Mouse (Mus musculus) heart, adult 18-20 months (tissue): ENCODE measurements around the gene Npw. TPM values are rescaled to one million over a fixed set of nuclear protein-coding genes. Genes with fewer than 3 reads are reported as not detected.

ENCODE experiments used
- DNase-seq, 2 experiments: peaks; one replicate each; pipeline ENCODE4 v3.0.0; 2021 to 2022; ENCODE audit warnings: mixed read lengths in 1 of 2
- total RNA-seq, 2 experiments: library from RNA; stranded (reverse); gene quantifications; 2 replicates each; pipeline ENCODE4 v1.2.3; 2021

Gene Npw
- total RNA-seq, 2 experiments from 2014 or later, result not detected

DNA sequence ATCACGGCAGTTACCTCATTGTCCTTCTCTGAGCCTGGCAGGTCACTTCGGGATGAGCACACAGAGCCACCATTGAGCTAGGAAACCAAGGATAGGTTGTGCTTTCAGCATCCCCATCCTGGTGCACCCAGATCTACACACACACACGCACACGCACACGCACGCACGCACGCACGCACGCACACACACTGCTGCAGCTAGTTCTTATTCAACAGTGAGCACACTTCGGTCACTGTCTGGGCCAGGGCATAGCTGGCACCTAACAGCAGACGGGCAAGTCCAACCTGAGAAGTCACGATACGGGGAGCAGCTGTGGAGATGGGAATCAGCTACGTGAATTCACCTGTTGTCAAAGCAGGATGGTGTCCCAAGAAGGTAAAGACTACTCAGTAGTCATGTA is 17.7 kb downstream of the Npw start:
- DNase-seq, result no peak

DNA sequence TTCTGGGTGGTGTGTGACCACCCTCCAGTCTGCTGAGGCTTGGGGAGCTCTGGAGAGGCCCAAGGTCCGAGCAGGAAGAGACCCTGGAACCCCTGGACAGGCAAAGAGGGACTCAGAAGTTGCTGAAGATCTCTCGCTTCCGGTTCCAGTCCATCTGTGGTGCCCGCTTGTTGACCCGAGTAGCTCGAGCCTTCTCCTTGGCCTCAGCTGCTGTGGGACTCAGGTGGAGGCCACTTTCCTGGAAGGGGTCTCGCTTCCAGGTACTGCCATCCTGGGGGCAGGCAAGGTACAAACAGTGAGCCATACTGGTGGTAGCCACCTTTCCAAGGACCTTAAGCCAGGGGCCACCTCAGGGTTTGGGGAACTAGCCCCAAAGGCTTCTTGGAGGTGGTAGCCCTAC is 18.1 kb downstream of the Npw start:
- DNase-seq, result no peak

DNA sequence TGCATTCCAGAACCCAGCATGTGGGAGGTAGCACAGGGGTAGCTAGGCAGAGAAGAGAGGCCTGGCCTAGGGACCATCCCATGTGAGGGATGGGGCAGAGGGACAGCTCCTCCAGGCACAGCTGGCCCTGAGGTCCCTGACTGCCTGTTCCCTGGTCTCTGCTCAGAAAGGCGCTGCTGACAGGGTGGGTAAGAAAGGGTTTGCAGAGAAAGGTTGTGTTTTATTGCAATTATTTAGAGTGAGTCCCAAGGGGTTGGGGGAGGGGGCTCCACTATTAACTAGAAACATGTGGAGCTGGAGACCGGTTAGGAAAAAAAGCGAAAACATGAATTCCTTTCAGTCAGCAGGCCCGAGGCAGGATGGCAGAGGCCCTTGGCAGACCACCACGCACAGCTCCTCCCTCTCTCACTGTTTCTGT is 18.7 kb downstream of the Npw start:
- DNase-seq, result peak in 1 of 2 experiments; percentile 20

DNA sequence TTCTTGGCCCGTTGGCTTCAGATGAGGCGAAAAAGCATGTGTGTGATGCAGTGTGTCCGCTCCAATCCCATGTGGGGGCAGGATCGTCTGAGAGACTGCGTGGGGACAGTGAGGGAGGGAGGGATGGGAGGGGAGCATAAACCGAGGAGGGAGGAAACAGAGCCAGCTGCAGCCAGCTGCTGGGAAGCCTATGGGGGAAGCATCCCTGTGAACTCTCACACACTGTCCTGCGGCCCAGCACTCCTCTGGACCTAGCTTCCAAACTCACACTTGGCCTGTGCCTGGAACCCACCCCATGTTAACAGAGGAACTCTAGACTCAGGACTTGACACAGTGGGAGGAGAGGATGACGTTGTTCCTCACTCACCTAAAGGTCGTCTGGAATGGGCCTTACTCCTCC is 19.4 kb downstream of the Npw start:
- DNase-seq, result peak; percentile 78 to 87

DNA sequence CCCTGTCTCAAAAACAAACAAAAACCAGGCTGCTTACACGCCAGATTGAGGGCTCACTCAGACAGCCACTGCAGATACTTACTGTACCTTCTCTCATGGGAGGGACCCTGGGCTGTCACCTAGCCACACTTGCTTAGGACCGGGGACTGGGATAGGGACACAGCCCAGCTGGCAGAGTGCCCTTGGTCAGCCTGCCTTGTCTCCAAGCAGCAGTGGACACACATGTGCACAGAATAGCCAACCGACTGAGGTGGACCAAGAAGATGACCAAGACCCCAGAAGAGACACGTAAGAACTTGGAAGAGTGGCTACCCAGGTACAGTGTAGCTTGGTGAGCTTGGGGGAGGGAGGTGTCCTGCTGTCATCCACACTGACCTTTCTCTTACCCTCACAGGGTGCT is 20.0 kb downstream of the Npw start:
- DNase-seq, result peak; percentile 49 to 50

GRCm38 (mm10) chr17:24636781-24637481 is 21.3 kb downstream of the Npw start:
- peak in 1 of 2 experiments; percentile 33 for DNase-seq

DNA sequence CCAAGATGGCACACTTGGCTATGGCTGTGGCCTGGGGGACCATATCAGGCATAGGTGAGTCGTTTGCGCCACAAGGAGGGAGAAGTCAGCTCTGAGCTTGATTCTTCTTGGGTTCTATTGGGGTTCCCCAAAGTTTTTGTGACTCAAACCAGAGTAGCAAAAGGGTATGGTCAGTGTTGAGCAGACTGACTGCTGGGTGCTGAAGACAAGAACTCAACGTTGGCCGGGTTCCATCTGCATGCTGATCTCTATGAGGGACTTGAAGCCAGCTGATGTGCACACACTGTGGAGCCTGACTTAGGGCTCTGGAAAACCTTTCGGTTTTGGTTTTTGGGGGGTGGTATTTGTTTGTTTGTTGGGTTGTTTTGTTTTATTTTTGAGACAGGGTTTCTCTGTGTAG is 22.6 kb downstream of the Npw start:
- DNase-seq, result peak in 1 of 2 experiments; percentile 30

DNA sequence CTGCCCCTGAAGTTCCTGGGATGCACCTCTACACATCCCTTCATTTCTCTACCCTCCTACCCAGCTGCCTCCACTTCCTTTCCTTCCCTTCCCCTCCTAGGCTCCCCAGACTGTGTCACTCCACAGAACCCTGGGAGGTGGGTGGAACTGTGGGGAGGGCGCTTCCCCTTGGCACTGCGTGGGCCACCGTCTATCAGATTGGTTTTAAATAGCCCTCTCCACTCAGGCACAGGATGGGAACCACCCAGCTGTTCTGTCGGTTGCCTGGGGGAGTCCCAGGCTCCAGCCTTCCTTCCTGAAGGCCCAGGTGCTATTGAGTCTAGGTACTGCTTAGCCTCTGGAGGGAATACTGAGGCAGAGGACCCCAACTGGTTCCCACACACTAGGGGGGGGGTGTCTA is 23.2 kb downstream of the Npw start:
- DNase-seq, result peak; percentile 39 to 69

GRCm38 (mm10) chr17:24633831-24634230 is 24.4 kb downstream of the Npw start:
- DNase-seq, result no peak

- DNase-seq, result peak; percentile 84 to 90
Measured at GRCm38 (mm10) chr17:24632813-24633449, 25.3 kb downstream of the Npw start.

- peak; percentile 91 to 92 for DNase-seq
Measured at GRCm38 (mm10) chr17:24632167-24632812, 26.0 kb downstream of the Npw start, which contains the start of the genes Tsc2 and Nthl1. Gene Tsc2, minus strand, starts transcription at chr17:24632630. Gene Nthl1, plus strand, starts transcription at chr17:24632680.

DNA sequence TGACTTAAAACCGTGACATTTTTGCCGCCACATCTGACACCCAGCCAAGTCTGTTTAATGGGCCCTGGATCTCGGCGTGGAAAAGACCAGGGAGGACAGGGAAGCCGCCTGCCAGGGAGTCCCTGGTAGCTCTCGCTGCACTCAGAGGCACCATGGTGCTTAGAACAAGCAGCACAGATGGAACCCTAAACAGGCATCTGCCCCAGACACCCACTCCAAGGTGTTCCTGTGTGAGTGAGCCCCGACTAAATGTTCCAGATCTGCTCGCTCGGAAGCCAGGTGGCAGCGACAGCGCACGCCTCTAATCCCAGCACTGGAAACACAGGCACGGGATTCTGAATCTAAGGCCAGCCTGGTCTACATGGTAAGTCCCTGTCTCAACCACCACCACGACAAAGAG is 28.2 kb downstream of the Npw start:
- no peak for DNase-seq

DNA sequence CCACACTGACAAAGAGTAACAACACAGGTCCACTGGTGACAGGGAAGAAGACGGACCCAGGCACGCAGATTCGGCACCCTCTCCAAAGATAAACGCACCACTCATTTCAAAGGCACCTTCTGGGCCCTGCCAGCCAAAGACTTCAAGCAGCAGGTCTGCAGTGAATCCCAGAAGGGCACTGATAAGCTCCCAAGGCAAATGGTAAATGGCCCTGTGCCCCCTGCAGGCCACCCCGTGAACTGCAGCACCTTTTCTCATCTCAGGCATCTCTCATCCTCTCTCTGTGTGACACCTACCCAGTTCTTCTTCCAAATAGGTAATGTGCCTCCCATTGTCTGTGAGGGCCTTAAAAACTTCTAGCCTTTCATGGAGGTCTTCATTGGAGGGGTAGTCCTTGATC is 29.6 kb downstream of the Npw start:
- DNase-seq, result peak; percentile 72 to 90

DNA sequence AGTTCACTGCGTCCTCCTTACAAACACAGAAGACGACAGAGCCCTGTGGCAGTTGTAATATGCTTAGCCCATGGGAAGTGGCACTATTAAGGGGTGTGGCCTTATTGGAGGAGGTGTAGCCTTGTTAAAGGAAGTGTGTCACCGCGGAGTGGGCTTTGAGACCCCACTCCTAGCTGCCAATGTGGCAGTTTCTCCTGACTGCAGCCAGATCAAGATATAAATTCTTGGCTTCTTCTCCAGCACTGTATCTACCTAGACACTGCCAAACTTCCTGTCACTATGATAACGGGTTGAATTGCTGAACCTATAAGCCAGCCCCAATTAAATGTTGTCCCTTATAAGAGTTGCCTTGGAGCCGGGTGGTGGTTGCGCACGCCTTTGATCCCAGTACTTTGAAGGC is 32.8 kb downstream of the Npw start:
- no peak for DNase-seq

GRCm38 (mm10) chr17:24617561-24618194 is 40.6 kb downstream of the Npw start:
- no peak for DNase-seq

GRCm38 (mm10) chr17:24610711-24611110 is 47.5 kb downstream of the Npw start:
- DNase-seq, result no peak

GRCm38 (mm10) chr17:24608874-24609273 is 49.4 kb downstream of the Npw start:
- no peak for DNase-seq

DNA sequence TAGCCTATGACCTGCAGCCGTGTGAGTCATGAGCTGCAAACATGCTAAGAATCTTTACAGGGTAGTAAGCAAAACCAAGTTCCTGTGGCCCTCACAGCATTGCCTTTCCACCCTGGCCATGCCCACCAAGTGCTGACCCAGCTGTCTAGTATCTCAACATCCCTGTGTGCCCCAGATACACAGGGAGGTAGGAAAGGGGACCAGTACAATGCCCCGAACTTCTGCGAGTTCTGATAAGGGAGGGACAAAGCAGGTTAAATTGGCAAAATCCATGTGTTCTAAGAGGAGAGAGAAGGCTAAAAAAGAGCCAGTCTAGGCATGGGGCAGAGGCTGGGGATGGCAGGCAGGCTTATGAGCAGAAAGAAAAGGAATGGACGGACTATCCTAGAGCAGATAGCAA is 49.9 kb downstream of the Npw start:
- no peak for DNase-seq
